Mouse (Mus musculus) CH12.LX (cell line): Measurements from ENCODE around the gene Plk3. TPM values are rescaled to one million over a fixed set of nuclear protein-coding genes. Genes with fewer than 3 reads are reported as not detected.

Experiments used
- DNase-seq: peaks from one replicate; pipeline ENCODE4 v3.0.0-alpha.2; 2013; ENCODE audit errors: extremely low read depth
- H3K27ac ChIP-seq: 2 replicates; pipeline ENCODE4 v1.5.1; 2012; ENCODE audit warnings: low read depth, mild to moderate bottlenecking, control low read depth, moderate library complexity; ENCODE audit not compliant: insufficient read depth
- H3K27me3 ChIP-seq: replicated peaks from 2 replicates; pipeline ENCODE3; 2012; ENCODE audit warnings: inconsistent platforms
- H3K36me3 ChIP-seq, 2 experiments: replicated peaks in 1 of 2; 2 replicates each; pipeline versions ENCODE3 to v1.6.1; 2012; ENCODE audit warnings: inconsistent platforms in 1 of 2, low read length in 1 of 2, mild to moderate bottlenecking in 1 of 2, mixed read lengths in 1 of 2, moderate library complexity in 1 of 2; ENCODE audit not compliant: control insufficient read depth in 1 of 2, insufficient read depth in 1 of 2
- H3K4me1 ChIP-seq, 2 experiments: 2 replicates each; pipeline ENCODE4 v1.6.1; 2012; ENCODE audit warnings: inconsistent platforms in 1 of 2, moderate library complexity in 1 of 2; ENCODE audit not compliant: insufficient read depth in 2 of 2, control insufficient read depth in 1 of 2
- H3K4me2 ChIP-seq: 2 replicates; pipeline ENCODE4 v1.6.1; 2012; ENCODE audit warnings: low read depth, mild to moderate bottlenecking, control low read depth; ENCODE audit not compliant: poor library complexity, insufficient read depth, severe bottlenecking
- H3K4me3 ChIP-seq, 3 experiments: fragments of 150-350 bp in 1 of 3; sonication (generic) in 1 of 3; replicated peaks in 1 of 3; 2 replicates each; pipeline versions ENCODE3 to v1.5.1; 2011 to 2012; ENCODE audit warnings: low read depth in 2 of 3, low read length in 2 of 3, mild to moderate bottlenecking in 2 of 3, moderate library complexity in 2 of 3, control low read depth in 1 of 3, improper control_type of control experiment in 1 of 3, inconsistent platforms in 1 of 3, mixed read lengths in 1 of 3; ENCODE audit not compliant: poor library complexity in 1 of 3
- H3K79me2 ChIP-seq: replicated peaks from 2 replicates; pipeline ENCODE4 v1.6.1; 2012; ENCODE audit warnings: mild to moderate bottlenecking, moderate library complexity; ENCODE audit not compliant: control insufficient read depth, poor library complexity, insufficient read depth, severe bottlenecking; ENCODE audit errors: extremely low read depth
- H3K9ac ChIP-seq: 2 replicates; pipeline ENCODE4 v1.6.1; 2012; ENCODE audit warnings: low read depth, mild to moderate bottlenecking, control low read depth, moderate library complexity; ENCODE audit not compliant: insufficient read depth
- H3K9me3 ChIP-seq: replicated peaks from 2 replicates; pipeline ENCODE3; 2012; ENCODE audit warnings: low read length, inconsistent platforms, mixed read lengths
- CHD1 ChIP-seq: IDR thresholded peaks from 2 replicates; pipeline ENCODE4 v1.6.1; 2012; ENCODE audit warnings: low read depth, low read length, improper control_type of control experiment, inconsistent platforms
- E2F4 ChIP-seq: IDR thresholded peaks from 2 replicates; pipeline ENCODE4 v1.6.1; 2011; ENCODE audit warnings: low read depth, low read length, improper control_type of control experiment; ENCODE audit not compliant: insufficient replicate concordance
- ELF1 ChIP-seq: IDR thresholded peaks from 2 replicates; pipeline ENCODE4 v1.6.1; 2014; ENCODE audit warnings: low read depth, mild to moderate bottlenecking, inconsistent platforms, low read length, improper control_type of control experiment
- GABPA ChIP-seq: IDR thresholded peaks from 2 replicates; pipeline ENCODE4 v1.6.1; 2012; ENCODE audit warnings: low read depth, low read length, improper control_type of control experiment, inconsistent platforms; ENCODE audit not compliant: insufficient replicate concordance
- IRF4 ChIP-seq: IDR thresholded peaks from 2 replicates; pipeline ENCODE4 v1.6.1; 2014; ENCODE audit warnings: low read depth, mild to moderate bottlenecking, inconsistent platforms, low read length, improper control_type of control experiment
- MAX ChIP-seq: IDR thresholded peaks from 2 replicates; pipeline ENCODE4 v1.6.1; 2011; ENCODE audit warnings: low read length, improper control_type of control experiment
- MXI1 ChIP-seq: IDR thresholded peaks from 2 replicates; pipeline ENCODE4 v1.6.1; 2011; ENCODE audit warnings: mild to moderate bottlenecking, low read depth, low read length, improper control_type of control experiment
- MYC ChIP-seq: IDR thresholded peaks from 2 replicates; pipeline ENCODE4 v1.6.1; 2011; ENCODE audit warnings: low read depth, mild to moderate bottlenecking, improper control_type of control experiment, low read length
- NELFE ChIP-seq: IDR thresholded peaks from 2 replicates; pipeline ENCODE4 v1.6.1; 2011; ENCODE audit warnings: low read depth, low read length, improper control_type of control experiment
- PAX5 ChIP-seq: IDR thresholded peaks from 2 replicates; pipeline ENCODE4 v1.6.1; 2012; ENCODE audit warnings: low read length, inconsistent platforms, mixed read lengths
- POLR2A ChIP-seq: IDR thresholded peaks from 2 replicates; pipeline ENCODE4 v1.6.1; 2011; ENCODE audit warnings: low read depth, mild to moderate bottlenecking, improper control_type of control experiment, low read length
- RCOR1 ChIP-seq: conservative IDR thresholded peaks from 2 replicates; pipeline ENCODE4 v1.6.1; 2012; ENCODE audit warnings: low read depth, mild to moderate bottlenecking, inconsistent platforms, low read length, improper control_type of control experiment
- USF2 ChIP-seq: conservative IDR thresholded peaks from 2 replicates; pipeline ENCODE4 v1.6.1; 2011; ENCODE audit warnings: low read depth, low read length, improper control_type of control experiment
- ZKSCAN1 ChIP-seq: IDR thresholded peaks from 2 replicates; pipeline ENCODE4 v1.6.1; 2012; ENCODE audit warnings: low read depth, inconsistent platforms, low read length, improper control_type of control experiment, borderline replicate concordance
- ZMIZ1 ChIP-seq: IDR thresholded peaks from 2 replicates; pipeline ENCODE4 v1.6.1; 2012; ENCODE audit warnings: low read depth, mild to moderate bottlenecking, inconsistent platforms, low read length, improper control_type of control experiment
- ZNF384 ChIP-seq: IDR thresholded peaks from 2 replicates; pipeline ENCODE4 v1.6.1; 2012; ENCODE audit warnings: low read depth, low read length, improper control_type of control experiment, inconsistent platforms
- dilution Hi-C: fragments of 300-500 bp; cut with MboI; formaldehyde crosslinking; loops from 2 replicates; pipeline ENCODE4 v1.14.3; 2020; ENCODE audit warnings: low sequenced_read_pairs; ENCODE audit not compliant: extremely low pct_unique_long_range_greater_than_20kb, extremely low pct_ligation_motif_present
- in situ Hi-C: fragments of 300-500 bp; cut with MboI; formaldehyde crosslinking; loops from 3 replicates; pipeline ENCODE4 v1.14.3; 2019; ENCODE audit warnings: low sequenced_read_pairs, low pct_ligation_motif_present, low pct_unique_long_range_greater_than_20kb, mixed read lengths
- polyA plus RNA-seq: library from polyadenylated mRNA; unstranded; fragments of >175 nt; gene quantifications from 2 replicates; pipeline ENCODE4 v1.2.1, GENCODE M21; 2012; ENCODE audit warnings: low read depth; ENCODE audit not compliant: insufficient read length
- total RNA-seq, 2 experiments: library from RNA; depleted of rRNA; stranded (reverse); fragments of 300-350 nt in 1 of 2; fragments of >200 nt in 1 of 2; gene quantifications; 2 replicates each; pipeline ENCODE4 v1.2.3; 2012 to 2014

Gene Plk3
- total and polyA plus RNA-seq, 3 experiments, result 8.8 to 18.5 (median 12.0) TPM

- peaks cover 25 to 68% of the 10 kb centered on the region in 2 experiments for H3K4me1 ChIP-seq
- no peak for TF ChIP-seq USF2
- TF ChIP-seq PAX5, result no peak
- TF ChIP-seq ZMIZ1, result no peak
- TF ChIP-seq ZKSCAN1, result no peak
- TF ChIP-seq ZNF384, result no peak
- no peak for TF ChIP-seq ELF1
- TF ChIP-seq MYC, result no peak
- no peak for TF ChIP-seq RCOR1
- no peak for TF ChIP-seq IRF4
- no peak for TF ChIP-seq POLR2A
- TF ChIP-seq E2F4, result no peak
- TF ChIP-seq MAX, result no peak
- H3K27ac ChIP-seq, result no peak overlapping the region
- H3K9me3 ChIP-seq, result no peaks in the 10 kb centered on the region
- no peak overlapping the region for H3K4me3 ChIP-seq
- H3K9ac ChIP-seq, result no peak overlapping the region
- in situ Hi-C loops, result loop anchor here (5.0 kb wide), 1 partner anchor 128 kb away; no protein-coding TSS in a partner anchor
- no peak for DNase-seq
- H3K27me3 ChIP-seq, result no peaks in the 10 kb centered on the region
- H3K36me3 ChIP-seq, result peaks cover 35 to 50% of the 10 kb centered on the region in 2 experiments
- H3K79me2 ChIP-seq, result peaks cover 20% of the 10 kb centered on the region
- dilution Hi-C loops, result no loop called here
- H3K4me2 ChIP-seq, result no peak overlapping the region
Measured at GRCm38 (mm10) chr4:117130790-117131189, 3.0 kb downstream of the Plk3 start.

- no peak overlapping the region for H3K9ac ChIP-seq
- peaks cover 15% of the 10 kb centered on the region for H3K79me2 ChIP-seq
- no peaks in the 10 kb centered on the region for H3K27me3 ChIP-seq
- in situ Hi-C loops, result no loop called here
- H3K4me1 ChIP-seq, result peaks cover 20 to 74% of the 10 kb centered on the region in 2 experiments
- H3K9me3 ChIP-seq, result no peaks in the 10 kb centered on the region
- peaks cover 35 to 50% of the 10 kb centered on the region in 2 experiments for H3K36me3 ChIP-seq
- H3K4me2 ChIP-seq, result no peak overlapping the region
- no peak for DNase-seq
- no peak overlapping the region for H3K27ac ChIP-seq
- dilution Hi-C loops, result no loop called here
- H3K4me3 ChIP-seq, result no peak overlapping the region
- TF ChIP-seq GABPA (no peak), CHD1 (no peak), ELF1 (no peak), MAX (no peak), NELFE (no peak), MXI1 (no peak)
Measured at GRCm38 (mm10) chr4:117127991-117128686, 5.6 kb downstream of the Plk3 start.
